Mouse (Mus musculus) midbrain, postnatal 0 days (tissue): ENCODE results near the gene Ddost. TPM values are rescaled to one million over a fixed set of nuclear protein-coding genes. Genes with fewer than 3 reads are reported as not detected.

Experiments used
- ATAC-seq: fragments of 200-750 bp; cut with Nextera tagmentation; 2 replicates; pipeline ENCODE4 v1.8.0; 2017; ENCODE audit warnings: moderate number of reproducible peaks, mild to moderate bottlenecking, moderate TSS enrichment, moderate library complexity; ENCODE audit not compliant: low FRiP score
- DNase-seq: peaks from one replicate; pipeline ENCODE4 v3.0.0-alpha.2; 2015; ENCODE audit warnings: low spot score
- H3K27ac ChIP-seq: fragments of 300-500 bp; sonication (generic); 2 replicates; pipeline ENCODE4 v1.5.1; 2014; ENCODE audit warnings: low read depth, mild to moderate bottlenecking, low read length, mixed read lengths
- H3K27me3 ChIP-seq: fragments of 300-500 bp; sonication (generic); 2 replicates; pipeline ENCODE4 v1.6.1; 2014; ENCODE audit warnings: low read length, control low read depth, mixed read lengths; ENCODE audit not compliant: insufficient read depth
- H3K36me3 ChIP-seq: fragments of 300-500 bp; sonication (generic); 2 replicates; pipeline ENCODE4 v1.6.1; 2014; ENCODE audit warnings: low read length, control low read depth, mixed read lengths; ENCODE audit not compliant: insufficient read depth
- H3K4me1 ChIP-seq: fragments of 300-500 bp; sonication (generic); 2 replicates; pipeline ENCODE4 v1.6.1; 2014; ENCODE audit warnings: mild to moderate bottlenecking, control low read depth, antibody characterized with exemption, low read length, mixed read lengths; ENCODE audit not compliant: insufficient read depth
- H3K4me2 ChIP-seq: fragments of 300-500 bp; sonication (generic); 2 replicates; pipeline ENCODE4 v1.6.1; 2014; ENCODE audit warnings: low read depth, mild to moderate bottlenecking, low read length, mixed read lengths; ENCODE audit not compliant: poor library complexity, severe bottlenecking
- H3K4me3 ChIP-seq: fragments of 300-500 bp; sonication (generic); 2 replicates; pipeline ENCODE4 v1.5.1; 2014; ENCODE audit warnings: low read depth, mild to moderate bottlenecking, low read length, moderate library complexity
- H3K9ac ChIP-seq: fragments of 300-500 bp; sonication (generic); replicated peaks from 2 replicates; pipeline ENCODE4 v1.6.1; 2014; ENCODE audit warnings: mild to moderate bottlenecking, low read length, moderate library complexity, mixed read lengths; ENCODE audit not compliant: poor library complexity, severe bottlenecking
- H3K9me3 ChIP-seq: fragments of 300-500 bp; sonication (generic); 2 replicates; pipeline ENCODE4 v1.6.1; 2016; ENCODE audit warnings: low read length, control low read depth
- CTCF ChIP-seq: IDR thresholded peaks from 2 replicates; pipeline ENCODE4 v1.5.1; 2016; ENCODE audit warnings: antibody characterized with exemption, mild to moderate bottlenecking
- WGBS: fragments of 180-500 bp; shearing (Covaris S2); extraction: QIAGEN DNeasy Blood & Tissue Kit; methylation state at CpG from one replicate; pipeline ENCODE4 v1.1.7; 2014; 5-methylcytosine and 5-hydroxymethylcytosine counted together
- polyA plus RNA-seq: library from polyadenylated mRNA; unstranded; fragments of >200 nt; fragmentation: Nextera tagmentation; extraction: Ambion mirVana; gene quantifications from 2 replicates; pipeline ENCODE4 v1.2.1, GENCODE M21; 2015
- total RNA-seq: library from RNA; depleted of rRNA; stranded (reverse); fragments of >200 nt; gene quantifications from 2 replicates; pipeline ENCODE4 v1.2.3, GENCODE M21; 2014

Ddost gene
- total and polyA plus RNA-seq, 2 experiments from 2014 or later: 207 to 215 TPM

GRCm38 (mm10) chr4:138342778-138343177 is 38.2 kb downstream of the Ddost start:
- ATAC-seq: no peak
- no peaks in the 10 kb centered on the region for H3K9me3 ChIP-seq

GRCm38 (mm10) chr4:138343341-138343837 is 38.9 kb downstream of the Ddost start:
- no peak for TF ChIP-seq CTCF
- H3K27ac ChIP-seq: no peak overlapping the region
- H3K27me3 ChIP-seq: no peaks in the 10 kb centered on the region
- H3K9me3 ChIP-seq: no peaks in the 10 kb centered on the region
- no peaks in the 10 kb centered on the region for H3K36me3 ChIP-seq
- no peaks in the 10 kb centered on the region; the same call in 1 of the 2 replicates for H3K4me1 ChIP-seq
- DNase-seq: no peak
- ATAC-seq: no peak
- no peak overlapping the region for H3K9ac ChIP-seq
- 52% methylated on average over 10 of the region's 10 CpGs for WGBS
- no peak overlapping the region for H3K4me2 ChIP-seq
- no peak overlapping the region for H3K4me3 ChIP-seq

More at GRCm38 (mm10) chr4:138342778-138343177, 38.2 kb downstream of the Ddost start:
- no peak overlapping the region for H3K9ac ChIP-seq
- H3K27me3 ChIP-seq: no peaks in the 10 kb centered on the region
- WGBS: 86% methylated on average over 6 of the region's 6 CpGs
- no peak overlapping the region for H3K4me3 ChIP-seq
- no peak for DNase-seq
- no peak for TF ChIP-seq CTCF
- no peak overlapping the region for H3K4me2 ChIP-seq
- H3K27ac ChIP-seq: no peak overlapping the region
- no peaks in the 10 kb centered on the region for H3K36me3 ChIP-seq
- no peaks in the 10 kb centered on the region; the same call in 1 of the 2 replicates for H3K4me1 ChIP-seq

- Histone ChIP-seq H3K4me3 (no peak overlapping the region), H3K4me1 (no peaks in the 10 kb centered on the region; the same call in 1 of the 2 replicates), H3K4me2 (no peak overlapping the region), H3K36me3 (no peaks in the 10 kb centered on the region), H3K9ac (no peak overlapping the region), H3K9me3 (no peaks in the 10 kb centered on the region), H3K27ac (no peak overlapping the region), H3K27me3 (no peaks in the 10 kb centered on the region)
- no peak for TF ChIP-seq CTCF
- ATAC-seq (no peak), DNase-seq (peak; percentile 44)
- WGBS: 59% methylated on average over 9 of the region's 9 CpGs
These were observed 40.5 kb downstream of the Ddost start for GRCm38 (mm10) chr4:138344891-138345545.

GRCm38 (mm10) chr4:138347280-138347679 is 42.8 kb downstream of the Ddost start:
- H3K4me2 ChIP-seq: no peak overlapping the region
- ATAC-seq (no peak), DNase-seq (no peak)
- WGBS: 50% methylated on average over 1 of the region's 1 CpGs
- H3K9ac ChIP-seq: no peak overlapping the region
- H3K27ac ChIP-seq: no peak overlapping the region
- no peak for TF ChIP-seq CTCF
- H3K4me1 ChIP-seq: no peaks in the 10 kb centered on the region
- H3K27me3 ChIP-seq: no peaks in the 10 kb centered on the region
- H3K9me3 ChIP-seq: no peaks in the 10 kb centered on the region
- H3K4me3 ChIP-seq: no peak overlapping the region
- H3K36me3 ChIP-seq: no peaks in the 10 kb centered on the region

- no peaks in the 10 kb centered on the region for H3K27me3 ChIP-seq
- H3K36me3 ChIP-seq: no peaks in the 10 kb centered on the region
- TF ChIP-seq CTCF: no peak
- no peak overlapping the region for H3K4me3 ChIP-seq
- no peak for ATAC-seq
- 79% methylated on average over 7 of the region's 7 CpGs for WGBS
- H3K9ac ChIP-seq: no peak overlapping the region
- H3K27ac ChIP-seq: no peak overlapping the region
- no peak overlapping the region for H3K4me2 ChIP-seq
- DNase-seq: no peak
- H3K9me3 ChIP-seq: no peaks in the 10 kb centered on the region
- H3K4me1 ChIP-seq: no peaks in the 10 kb centered on the region
These were observed 44.2 kb downstream of the Ddost start for GRCm38 (mm10) chr4:138348716-138349115.

- ATAC-seq (no peak), DNase-seq (no peak)
- TF ChIP-seq CTCF: no peak
- no peak overlapping the region for H3K27ac ChIP-seq
- 86% methylated on average over 5 of the region's 5 CpGs for WGBS
- H3K36me3 ChIP-seq: no peaks in the 10 kb centered on the region
- H3K4me2 ChIP-seq: no peak overlapping the region
- no peak overlapping the region for H3K4me3 ChIP-seq
- no peak overlapping the region for H3K9ac ChIP-seq
- no peaks in the 10 kb centered on the region for H3K9me3 ChIP-seq
- no peaks in the 10 kb centered on the region for H3K4me1 ChIP-seq
- no peaks in the 10 kb centered on the region for H3K27me3 ChIP-seq
These were observed 47.3 kb downstream of the Ddost start for GRCm38 (mm10) chr4:138351821-138352220.
